Mouse (Mus musculus): Measurements from ENCODE around the gene Tshz2. TPM values are rescaled to one million over a fixed set of nuclear protein-coding genes. Genes with fewer than 3 reads are reported as not detected.

Gene Tshz2
- total and polyA plus RNA-seq, 2 experiments from 2014 or later: 29.0 to 40.2 TPM

GRCm38 (mm10) chr2:170024939-170025338 lies 392.1 kb downstream of the Tshz2 start:
- Histone ChIP-seq H3K27me3 (ENCODE audit: insufficient read depth, low read length) (no peaks in the 10 kb centered on the region), H3K36me3 (ENCODE audit: insufficient read depth, low read length) (no peaks in the 10 kb centered on the region), H3K4me1 (ENCODE audit: insufficient read depth, low read length) (no peaks in the 10 kb centered on the region), H3K4me2 (ENCODE audit: low read depth, low read length) (no peak overlapping the region), H3K27ac (no peak overlapping the region), H3K9me3 (ENCODE audit: low read length) (no peaks in the 10 kb centered on the region; the same call in 1 of the 2 replicates), H3K9ac (replicated peaks; ENCODE audit: low read length) (no peak overlapping the region), H3K4me3 (ENCODE audit: low read length) (no peak overlapping the region)
- ATAC-seq: no peak
- TF ChIP-seq CTCF (IDR thresholded peaks at IDR 0.05; ENCODE audit: low read depth): 0 out of 2 replicates have a peak, but pooled peaks have one; percentile 12
- 87% methylated on average over 8 of the region's 8 CpGs for WGBS
- no peak for DNase-seq (ENCODE audit: low spot score)

DNA sequence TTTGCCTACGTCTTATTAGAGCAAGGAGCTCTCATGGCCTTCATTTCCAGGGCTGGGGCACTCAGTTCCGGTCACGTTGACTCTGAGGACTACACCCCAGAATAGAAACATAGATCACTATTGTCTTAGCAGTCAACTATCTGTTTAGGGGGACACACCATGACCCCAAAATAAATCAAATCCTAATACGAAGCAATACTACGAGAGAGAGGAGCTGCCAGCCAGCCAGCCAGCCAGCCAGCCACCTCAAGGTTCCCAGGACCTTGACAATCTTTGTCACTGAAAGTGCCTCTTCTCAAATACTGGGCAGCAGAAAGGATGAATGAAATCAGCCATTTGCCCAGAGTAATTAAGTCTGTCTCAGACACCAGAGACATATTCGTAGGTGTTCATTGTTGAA lies 393.1 kb downstream of the Tshz2 start:
- H3K9me3 ChIP-seq (ENCODE audit: low read length): no peaks in the 10 kb centered on the region; the same call in 1 of the 2 replicates
- no peaks in the 10 kb centered on the region for H3K4me1 ChIP-seq (ENCODE audit: insufficient read depth, low read length)
- ATAC-seq (no peak), DNase-seq (ENCODE audit: low spot score) (no peak)
- no peaks in the 10 kb centered on the region for H3K36me3 ChIP-seq (ENCODE audit: insufficient read depth, low read length)
- 87% methylated on average over 6 of the region's 6 CpGs for WGBS
- H3K9ac ChIP-seq (replicated peaks; ENCODE audit: low read length): no peak overlapping the region
- no peak overlapping the region for H3K4me2 ChIP-seq (ENCODE audit: low read depth, low read length)
- no peak for TF ChIP-seq CTCF (IDR thresholded peaks at IDR 0.05; ENCODE audit: low read depth)
- H3K4me3 ChIP-seq (ENCODE audit: low read length): no peak overlapping the region
- H3K27ac ChIP-seq: no peak overlapping the region
- H3K27me3 ChIP-seq (ENCODE audit: insufficient read depth, low read length): no peaks in the 10 kb centered on the region

DNA sequence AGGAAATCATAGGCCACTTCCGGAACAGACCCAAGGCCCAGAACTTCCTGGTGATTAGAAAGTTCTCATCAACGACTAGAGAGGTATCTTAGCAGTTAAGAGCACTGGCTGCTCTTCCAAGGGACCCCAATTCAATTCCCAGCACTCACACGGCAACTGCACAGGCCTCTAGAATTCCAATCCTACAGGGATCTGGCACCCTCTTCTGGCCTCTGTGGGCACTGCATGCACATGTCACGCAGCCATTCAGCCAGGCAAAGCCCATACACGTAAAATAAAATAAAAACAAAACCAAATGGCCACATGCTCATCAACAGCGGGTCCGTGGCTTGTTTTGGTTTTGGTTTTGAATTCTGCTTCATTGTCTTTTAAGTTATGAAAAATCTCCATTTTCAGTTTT lies 395.0 kb downstream of the Tshz2 start:
- 90% methylated on average over 7 of the region's 7 CpGs for WGBS
- Histone ChIP-seq H3K36me3 (ENCODE audit: insufficient read depth, low read length) (no peaks in the 10 kb centered on the region), H3K27ac (no peak overlapping the region), H3K9ac (replicated peaks; ENCODE audit: low read length) (no peak overlapping the region), H3K4me2 (ENCODE audit: low read depth, low read length) (no peak overlapping the region), H3K4me3 (ENCODE audit: low read length) (no peak overlapping the region), H3K27me3 (ENCODE audit: insufficient read depth, low read length) (no peaks in the 10 kb centered on the region), H3K9me3 (ENCODE audit: low read length) (no peaks in the 10 kb centered on the region; the same call in 1 of the 2 replicates), H3K4me1 (ENCODE audit: insufficient read depth, low read length) (no peaks in the 10 kb centered on the region)
- peak; percentile 57 for TF ChIP-seq CTCF (IDR thresholded peaks at IDR 0.05; ENCODE audit: low read depth)
- ATAC-seq (no peak), DNase-seq (ENCODE audit: low spot score) (no peak)

- no peaks in the 10 kb centered on the region; the same call in 1 of the 2 replicates for H3K9me3 ChIP-seq (ENCODE audit: low read length)
- H3K9ac ChIP-seq (replicated peaks; ENCODE audit: low read length): no peak overlapping the region
- 37% methylated on average over 24 of the region's 24 CpGs for WGBS
- peak; percentile 58; the same call in 1 of the 2 replicates for ATAC-seq
- H3K27ac ChIP-seq: no peak overlapping the region
- H3K4me1 ChIP-seq (ENCODE audit: insufficient read depth, low read length): no peaks in the 10 kb centered on the region
- peak; percentile 28 for DNase-seq (ENCODE audit: low spot score)
- H3K36me3 ChIP-seq (ENCODE audit: insufficient read depth, low read length): no peaks in the 10 kb centered on the region
- no peaks in the 10 kb centered on the region for H3K27me3 ChIP-seq (ENCODE audit: insufficient read depth, low read length)
- H3K4me2 ChIP-seq (ENCODE audit: low read depth, low read length): peak overlapping the region; percentile 35
- H3K4me3 ChIP-seq (ENCODE audit: low read length): 0 out of 2 replicates have a peak overlapping the region, but pooled peaks have one; percentile 12
- no peak for TF ChIP-seq CTCF (IDR thresholded peaks at IDR 0.05; ENCODE audit: low read depth)
Measured at GRCm38 (mm10) chr2:170028488-170029303, 395.9 kb downstream of the Tshz2 start.

- DNase-seq (ENCODE audit: low spot score) (no peak), ATAC-seq (no peak)
- TF ChIP-seq CTCF (IDR thresholded peaks at IDR 0.05; ENCODE audit: low read depth): no peak
- Histone ChIP-seq H3K4me3 (ENCODE audit: low read length) (no peak overlapping the region), H3K36me3 (ENCODE audit: insufficient read depth, low read length) (no peaks in the 10 kb centered on the region), H3K27me3 (ENCODE audit: insufficient read depth, low read length) (no peaks in the 10 kb centered on the region), H3K27ac (no peak overlapping the region), H3K9me3 (ENCODE audit: low read length) (no peaks in the 10 kb centered on the region; the same call in 1 of the 2 replicates), H3K4me1 (ENCODE audit: insufficient read depth, low read length) (no peaks in the 10 kb centered on the region), H3K9ac (replicated peaks; ENCODE audit: low read length) (no peak overlapping the region), H3K4me2 (ENCODE audit: low read depth, low read length) (peak overlapping the region; percentile 35; the same call in 1 of the 2 replicates)
- 74% methylated on average over 10 of the region's 10 CpGs for WGBS
Measured at GRCm38 (mm10) chr2:170029304-170029856, 396.6 kb downstream of the Tshz2 start.

DNA sequence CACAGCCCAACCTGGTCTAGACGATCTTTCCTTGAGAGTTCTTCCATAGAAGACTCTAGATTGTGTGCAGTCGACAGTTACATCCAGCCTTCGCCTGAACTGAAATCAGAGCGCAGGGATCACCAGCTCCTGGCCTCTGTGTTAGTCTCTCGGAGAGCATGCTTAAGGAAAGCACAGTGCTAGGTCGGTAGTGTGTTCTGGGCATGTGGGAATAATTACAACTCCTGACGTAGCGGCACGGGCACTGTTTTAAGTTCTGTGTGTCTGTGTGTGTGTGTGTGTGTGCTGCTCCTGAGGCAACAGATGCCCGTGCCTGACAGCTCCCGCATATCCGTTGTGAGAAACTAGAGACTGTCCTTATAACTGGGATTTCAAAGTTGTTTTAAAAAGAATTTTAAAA lies 398.4 kb downstream of the Tshz2 start:
- H3K9ac ChIP-seq (replicated peaks; ENCODE audit: low read length): no peak overlapping the region
- no peak for DNase-seq (ENCODE audit: low spot score)
- no peaks in the 10 kb centered on the region for H3K27me3 ChIP-seq (ENCODE audit: insufficient read depth, low read length)
- 91% methylated on average over 12 of the region's 12 CpGs for WGBS
- H3K4me2 ChIP-seq (ENCODE audit: low read depth, low read length): no peak overlapping the region
- H3K27ac ChIP-seq: no peak overlapping the region
- no peak overlapping the region for H3K4me3 ChIP-seq (ENCODE audit: low read length)
- no peaks in the 10 kb centered on the region; the same call in 1 of the 2 replicates for H3K9me3 ChIP-seq (ENCODE audit: low read length)
- H3K36me3 ChIP-seq (ENCODE audit: insufficient read depth, low read length): no peaks in the 10 kb centered on the region
- no peaks in the 10 kb centered on the region for H3K4me1 ChIP-seq (ENCODE audit: insufficient read depth, low read length)
- TF ChIP-seq CTCF (IDR thresholded peaks at IDR 0.05; ENCODE audit: low read depth): no peak
- ATAC-seq: no peak

All from hindbrain, postnatal 0 days (tissue).